Mouse (Mus musculus): ENCODE measurements around the gene Asrgl1.

DNA sequence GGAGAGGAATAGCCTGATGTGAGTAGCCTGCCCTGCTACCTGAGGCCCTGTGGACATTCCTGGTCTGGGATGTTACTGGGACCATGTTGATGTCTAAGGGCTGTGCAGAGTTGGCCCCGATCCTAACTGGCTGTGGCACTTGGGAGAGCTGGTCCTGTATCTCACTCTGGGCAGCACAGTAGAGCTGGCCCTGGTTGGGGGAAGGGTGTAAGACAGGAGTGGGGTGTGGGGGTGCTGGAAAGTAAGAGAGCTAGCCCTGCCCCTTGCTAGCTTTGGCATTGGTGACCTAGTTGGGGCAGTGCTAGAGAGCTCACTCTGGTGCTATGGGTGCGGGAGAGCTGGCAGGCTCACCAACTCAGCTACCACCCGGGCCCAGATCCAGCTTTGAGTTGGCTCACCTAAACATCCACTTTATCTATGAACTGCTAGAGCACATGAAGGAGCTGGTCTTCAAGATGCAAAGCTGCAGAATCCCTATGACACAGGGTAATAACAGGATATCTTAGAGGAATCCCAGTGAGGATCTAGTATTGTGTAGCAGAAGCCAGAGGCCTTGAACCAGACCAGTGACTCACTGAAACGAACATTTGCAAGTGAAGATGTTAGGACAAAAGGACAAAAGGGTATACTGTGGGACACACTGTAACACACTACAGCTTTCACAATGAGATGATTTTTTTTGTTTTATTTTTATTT lies 6.8 kb downstream of the Asrgl1 start:
- TF ChIP-seq POLR2AphosphoS2 (IDR thresholded peaks at IDR 0.05; ENCODE audit: low read depth, low read length) (no peak), CTCF (conservative IDR thresholded peaks at IDR 0.05 in 1 of 2, IDR thresholded peaks at IDR 0.05 in 1 of 2; ENCODE audit: low read depth in 2 of 2, low read length in 2 of 2) (no peak), POLR2A (IDR thresholded peaks at IDR 0.05; ENCODE audit: low read depth, low read length) (no peak), ETS1 (conservative IDR thresholded peaks at IDR 0.05; ENCODE audit: low read depth, low read length) (no peak), E2F4 (IDR thresholded peaks at IDR 0.05; ENCODE audit: insufficient replicate concordance, low read depth, low read length) (no peak), MAX (IDR thresholded peaks at IDR 0.05; ENCODE audit: low read length) (no peak), EP300 (IDR thresholded peaks at IDR 0.05; ENCODE audit: low read length) (no peak), ZNF384 (IDR thresholded peaks at IDR 0.05; ENCODE audit: low read depth, low read length) (no peak), ZKSCAN1 (IDR thresholded peaks at IDR 0.05; ENCODE audit: borderline replicate concordance, low read depth, low read length) (no peak)

All from CH12.LX (cell line).